Mouse (Mus musculus) embryonic fibroblast, embryonic 13.5 days (primary cell): Measurements from ENCODE around the gene Otulin. TPM values are rescaled to one million over a fixed set of nuclear protein-coding genes. Genes with fewer than 3 reads are reported as not detected.

Source experiments
- H3K27ac ChIP-seq: 2 replicates; pipeline ENCODE4 v1.5.1; 2012; ENCODE audit warnings: low read length, control low read depth, inconsistent platforms; ENCODE audit not compliant: insufficient read depth
- H3K4me1 ChIP-seq: 2 replicates; pipeline ENCODE4 v1.6.1; 2011; ENCODE audit warnings: low read length; ENCODE audit not compliant: control insufficient read depth, insufficient read depth
- H3K4me3 ChIP-seq: 2 replicates; pipeline ENCODE4 v1.5.1; 2011; ENCODE audit warnings: mild to moderate bottlenecking, control low read depth, low read length; ENCODE audit not compliant: insufficient read depth
- CTCF ChIP-seq: IDR thresholded peaks from 2 replicates; pipeline ENCODE4 v1.5.1; 2011; ENCODE audit warnings: mild to moderate bottlenecking, control low read depth, low read length, moderate library complexity, borderline replicate concordance; ENCODE audit not compliant: insufficient read depth
- POLR2A ChIP-seq: IDR thresholded peaks from 2 replicates; pipeline ENCODE4 v1.6.1; 2011; ENCODE audit warnings: low read depth, mild to moderate bottlenecking, control low read depth, low read length, moderate library complexity
- polyA plus RNA-seq: library from polyadenylated mRNA; stranded (reverse); fragments of >200 nt; gene quantifications from 2 replicates; pipeline ENCODE4 v1.2.4, GENCODE M21; 2011; ENCODE audit warnings: low read depth; ENCODE audit not compliant: missing spikeins, insufficient read length

Otulin gene
- polyA plus RNA-seq, 1 experiment = 23.3 TPM

- TF ChIP-seq CTCF (no peak), POLR2A (no peak)
- no peaks in the 10 kb centered on the region for H3K4me1 ChIP-seq
- H3K4me3 ChIP-seq = no peak overlapping the region
- no peak overlapping the region for H3K27ac ChIP-seq
These were observed 39.5 kb upstream of the Otulin start for GRCm38 (mm10) chr15:27669931-27670411.

- TF ChIP-seq POLR2A (no peak), CTCF (no peak)
- Histone ChIP-seq H3K27ac (no peak overlapping the region), H3K4me1 (no peaks in the 10 kb centered on the region), H3K4me3 (no peak overlapping the region)
These were observed 38.8 kb upstream of the Otulin start for GRCm38 (mm10) chr15:27669276-27669675.

GRCm38 (mm10) chr15:27668557-27668956, 38.1 kb upstream of the Otulin start:
- Histone ChIP-seq H3K27ac (no peak overlapping the region), H3K4me1 (no peaks in the 10 kb centered on the region), H3K4me3 (no peak overlapping the region)
- TF ChIP-seq CTCF (no peak), POLR2A (no peak)

GRCm38 (mm10) chr15:27668001-27668461, 37.5 kb upstream of the Otulin start:
- H3K4me1 ChIP-seq = no peaks in the 10 kb centered on the region
- no peak overlapping the region for H3K4me3 ChIP-seq
- TF ChIP-seq POLR2A = no peak
- no peak for TF ChIP-seq CTCF
- no peak overlapping the region for H3K27ac ChIP-seq

GRCm38 (mm10) chr15:27666911-27667539, 36.5 kb upstream of the Otulin start:
- Histone ChIP-seq H3K27ac (no peak overlapping the region), H3K4me1 (peaks cover 2% of the 10 kb centered on the region; the same call in 1 of the 2 replicates), H3K4me3 (no peak overlapping the region)
- TF ChIP-seq CTCF (no peak), POLR2A (no peak)

- Histone ChIP-seq H3K27ac (no peak overlapping the region), H3K4me1 (peaks cover 2% of the 10 kb centered on the region; the same call in 1 of the 2 replicates), H3K4me3 (no peak overlapping the region)
- no peak for TF ChIP-seq CTCF
- TF ChIP-seq POLR2A = no peak
These were observed 35.0 kb upstream of the Otulin start for GRCm38 (mm10) chr15:27665392-27665911.

GRCm38 (mm10) chr15:27664126-27664525, 33.6 kb upstream of the Otulin start:
- Histone ChIP-seq H3K27ac (no peak overlapping the region), H3K4me3 (no peak overlapping the region), H3K4me1 (peaks cover 2% of the 10 kb centered on the region; the same call in 1 of the 2 replicates)
- TF ChIP-seq POLR2A (no peak), CTCF (no peak)

GRCm38 (mm10) chr15:27662699-27663098, 32.2 kb upstream of the Otulin start:
- no peak overlapping the region for H3K4me3 ChIP-seq
- H3K27ac ChIP-seq = no peak overlapping the region
- TF ChIP-seq POLR2A (no peak), CTCF (no peak)
- H3K4me1 ChIP-seq = peaks cover 2% of the 10 kb centered on the region; the same call in 1 of the 2 replicates

- no peak overlapping the region for H3K27ac ChIP-seq
- H3K4me3 ChIP-seq = no peak overlapping the region
- peaks cover 2% of the 10 kb centered on the region; the same call in 1 of the 2 replicates for H3K4me1 ChIP-seq
- TF ChIP-seq POLR2A (no peak), CTCF (no peak)
These were observed 31.2 kb upstream of the Otulin start for GRCm38 (mm10) chr15:27661696-27662095.

- H3K27ac ChIP-seq = no peak overlapping the region
- TF ChIP-seq CTCF = peak; percentile 85
- TF ChIP-seq POLR2A = no peak
- H3K4me3 ChIP-seq = no peak overlapping the region
- H3K4me1 ChIP-seq = peaks cover 2% of the 10 kb centered on the region; the same call in 1 of the 2 replicates
These were observed 29.2 kb upstream of the Otulin start for GRCm38 (mm10) chr15:27659592-27660244.
